Mouse (Mus musculus): Measurements from ENCODE around the gene Fam57b. TPM values are rescaled to one million over a fixed set of nuclear protein-coding genes. Genes with fewer than 3 reads are reported as not detected.

Fam57b gene
- total RNA-seq, 4 experiments from 2014 or later, result 57.3 to 67.6 (median 62.6) TPM

GRCm38 (mm10) chr7:126798127-126799049, 920 bp downstream of the Fam57b start:
- DNase-seq (ENCODE audit: low spot score in 2 of 2), result no peak

DNA sequence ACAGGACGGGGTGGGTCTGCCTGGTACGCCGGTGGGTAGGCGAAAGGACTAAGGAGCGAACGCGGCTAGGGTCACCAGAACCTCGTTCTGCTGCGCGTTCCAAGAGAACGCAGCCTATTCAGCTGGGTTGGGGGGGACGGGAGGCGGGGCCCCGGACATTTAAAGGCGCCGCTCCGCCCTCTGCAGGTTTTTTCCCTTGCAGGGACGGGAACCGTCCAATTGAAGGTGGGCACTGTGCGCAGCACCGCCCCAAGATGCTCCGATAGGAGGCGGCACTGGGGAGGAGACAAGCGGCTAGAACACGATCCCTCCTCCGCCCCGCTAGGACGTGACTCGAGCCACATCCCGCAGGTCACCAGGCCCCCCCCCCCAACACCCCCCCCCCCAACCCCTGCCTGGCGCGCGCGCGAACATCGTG, 1.6 kb downstream of the Fam57b start:
- peak; percentile 97 to 98 for DNase-seq (ENCODE audit: low spot score in 2 of 2)

DNA sequence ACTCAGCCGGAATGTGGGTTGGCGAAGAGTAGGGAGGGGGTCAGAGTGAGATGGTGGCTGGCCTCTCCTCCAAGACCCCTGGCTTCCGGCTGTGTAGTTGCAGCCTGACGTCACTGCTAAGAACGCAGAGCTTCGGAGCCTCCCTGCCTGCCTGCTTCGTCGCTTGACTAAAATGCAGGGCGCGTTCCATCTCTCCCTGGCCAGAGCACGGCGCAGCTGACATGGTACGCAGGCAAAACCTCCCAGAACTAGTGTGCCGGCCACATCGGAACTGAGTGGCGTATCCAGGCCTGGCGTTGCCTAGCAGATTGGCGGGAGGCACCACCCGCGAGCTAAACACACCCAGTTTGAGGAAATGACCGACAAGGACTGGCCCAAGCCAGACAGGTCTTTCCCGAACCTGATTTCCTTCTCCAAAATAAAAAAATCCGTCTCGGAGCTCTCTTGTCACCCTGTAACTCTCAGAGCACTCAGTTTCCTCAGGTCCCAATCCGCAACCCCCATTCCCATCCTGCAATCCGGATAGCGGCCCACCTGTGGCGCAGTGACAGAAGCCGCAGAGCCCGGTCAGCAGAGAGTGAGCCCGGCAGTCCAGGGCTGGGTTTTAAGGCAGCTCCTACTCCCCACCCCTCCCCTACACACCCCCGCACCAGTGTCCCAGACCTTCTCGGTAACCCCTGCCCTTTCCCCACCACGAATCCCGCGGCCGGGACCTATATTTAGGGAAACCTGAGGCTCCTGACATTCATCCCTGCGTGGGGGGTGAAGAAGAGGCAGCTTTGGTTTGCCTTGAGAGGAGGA, 2.2 kb downstream of the Fam57b start:
- peak in 1 of 2 experiments; percentile 87 for DNase-seq (ENCODE audit: low spot score in 2 of 2)

- DNase-seq (ENCODE audit: low spot score in 2 of 2), result no peak
Measured at GRCm38 (mm10) chr7:126800269-126801056, 3.0 kb downstream of the Fam57b start.

DNA sequence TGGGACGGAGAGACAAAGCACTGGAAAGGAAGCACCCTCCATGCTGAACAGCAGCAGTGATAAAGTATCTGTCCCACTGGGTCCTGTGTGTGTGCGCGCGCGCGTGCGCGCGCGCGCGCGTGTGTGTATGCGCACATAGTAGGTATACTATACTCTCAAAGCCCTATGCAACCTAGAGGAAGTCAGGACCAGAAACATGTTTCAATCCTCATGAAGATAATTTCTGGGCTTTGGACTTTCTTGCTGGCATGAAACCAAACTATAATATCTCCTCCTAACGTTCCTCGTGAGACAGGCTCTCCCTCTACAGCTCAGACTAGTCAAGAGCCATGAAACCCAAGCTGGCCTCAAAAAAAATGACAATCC, 3.6 kb downstream of the Fam57b start:
- DNase-seq (ENCODE audit: low spot score in 2 of 2), result no peak

DNA sequence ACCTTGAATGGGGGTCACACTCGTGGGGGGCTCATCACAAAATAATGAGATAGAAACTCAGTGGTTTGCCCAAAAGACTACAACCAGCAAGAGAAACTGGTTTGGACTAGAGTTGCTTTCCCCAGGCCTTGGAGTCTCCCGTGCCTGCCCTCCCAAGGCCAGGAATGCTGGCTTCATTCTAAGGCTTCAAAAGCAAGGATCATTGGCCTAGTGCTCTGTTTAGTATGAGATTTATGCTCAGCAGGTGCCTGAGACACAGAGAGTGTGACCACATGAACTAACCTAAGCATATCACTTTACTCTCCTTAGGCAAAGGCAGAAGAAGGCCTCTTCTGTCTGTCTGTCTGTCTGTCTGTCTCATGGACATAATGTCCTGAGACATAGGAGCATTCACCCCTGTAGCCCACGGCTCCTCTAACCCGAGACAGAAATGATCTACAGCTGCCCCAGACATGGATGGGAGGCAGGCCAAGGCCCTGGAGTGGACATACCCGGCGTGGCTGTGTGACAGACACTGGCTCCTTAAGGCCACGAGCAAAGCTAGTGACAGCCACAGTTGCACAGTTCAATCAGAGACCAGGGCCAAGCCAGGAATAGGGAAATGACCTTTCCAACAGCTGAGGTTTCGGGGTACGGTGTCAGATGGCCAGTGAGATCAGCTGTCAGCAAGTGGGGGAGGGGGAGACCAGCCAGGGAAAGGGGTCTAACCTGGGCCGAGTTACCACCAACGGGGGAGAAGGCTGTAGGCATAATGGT, 4.8 kb downstream of the Fam57b start:
- no peak for DNase-seq (ENCODE audit: low spot score in 2 of 2)

DNA sequence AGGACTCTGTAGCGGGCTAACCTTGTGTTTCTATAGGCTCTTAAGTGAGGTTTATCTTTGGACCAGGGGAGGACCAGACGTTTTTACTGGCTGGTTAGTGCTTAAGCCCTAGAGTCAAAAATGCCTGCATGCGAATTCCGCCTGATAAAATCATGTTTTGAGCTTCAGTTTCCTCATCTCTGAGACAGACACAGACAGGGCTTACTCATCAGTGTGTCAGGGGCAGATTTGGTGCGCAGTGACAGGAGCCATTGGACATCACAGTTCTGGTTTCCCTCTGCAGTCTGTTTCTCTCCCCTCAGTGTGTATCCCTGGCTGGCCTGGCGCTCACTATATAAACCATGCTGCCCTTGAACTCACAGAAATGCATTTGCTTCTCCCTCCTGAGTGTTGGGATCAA, 5.7 kb downstream of the Fam57b start:
- DNase-seq (ENCODE audit: low spot score in 2 of 2), result no peak

- no peak for DNase-seq (ENCODE audit: low spot score in 2 of 2)
Measured at GRCm38 (mm10) chr7:126803751-126804150, 6.3 kb downstream of the Fam57b start.

DNA sequence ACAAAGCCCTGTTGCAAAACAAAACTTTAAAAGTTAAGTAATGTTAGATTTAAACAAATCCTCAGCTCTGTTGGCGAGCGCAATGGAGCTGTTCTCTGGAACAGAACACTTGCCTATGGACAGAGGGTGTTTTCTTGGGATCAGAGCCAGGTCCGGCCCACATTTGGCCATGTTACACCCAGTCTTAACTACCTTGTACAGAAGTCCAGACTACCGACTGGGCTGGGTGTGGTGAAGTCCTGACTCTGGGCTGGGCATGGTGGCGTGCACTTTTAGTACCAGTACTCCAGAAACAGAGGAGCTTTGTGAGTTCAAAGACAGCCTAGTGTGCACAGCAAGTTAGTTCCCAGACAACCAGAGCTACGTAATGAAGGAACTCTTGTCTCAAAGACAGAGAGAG, 9.5 kb downstream of the Fam57b start:
- DNase-seq (ENCODE audit: low spot score in 2 of 2), result no peak

DNA sequence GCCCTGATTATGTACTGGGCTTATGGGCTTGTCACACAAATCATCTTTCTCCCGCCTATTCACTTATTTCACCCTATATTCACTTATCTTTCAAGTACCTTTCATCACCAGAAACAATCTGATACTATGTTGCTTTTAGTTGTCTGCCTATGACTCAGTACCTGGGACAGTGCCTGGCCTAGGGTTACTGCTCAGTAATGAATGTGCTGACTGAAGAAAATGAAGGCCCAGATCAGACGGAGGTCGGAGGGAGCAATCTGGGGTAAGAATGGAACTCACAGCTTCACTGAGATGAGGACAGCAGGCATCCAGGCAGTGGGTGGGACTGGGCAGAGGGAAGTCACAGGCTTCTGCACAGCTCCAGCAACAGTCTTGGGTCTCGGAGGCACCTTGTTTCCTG, 9.9 kb downstream of the Fam57b start:
- no peak for DNase-seq (ENCODE audit: low spot score in 2 of 2)

GRCm38 (mm10) chr7:126808703-126809455, 11.4 kb downstream of the Fam57b start:
- DNase-seq (ENCODE audit: low spot score in 2 of 2), result peak; percentile 88 to 93

DNA sequence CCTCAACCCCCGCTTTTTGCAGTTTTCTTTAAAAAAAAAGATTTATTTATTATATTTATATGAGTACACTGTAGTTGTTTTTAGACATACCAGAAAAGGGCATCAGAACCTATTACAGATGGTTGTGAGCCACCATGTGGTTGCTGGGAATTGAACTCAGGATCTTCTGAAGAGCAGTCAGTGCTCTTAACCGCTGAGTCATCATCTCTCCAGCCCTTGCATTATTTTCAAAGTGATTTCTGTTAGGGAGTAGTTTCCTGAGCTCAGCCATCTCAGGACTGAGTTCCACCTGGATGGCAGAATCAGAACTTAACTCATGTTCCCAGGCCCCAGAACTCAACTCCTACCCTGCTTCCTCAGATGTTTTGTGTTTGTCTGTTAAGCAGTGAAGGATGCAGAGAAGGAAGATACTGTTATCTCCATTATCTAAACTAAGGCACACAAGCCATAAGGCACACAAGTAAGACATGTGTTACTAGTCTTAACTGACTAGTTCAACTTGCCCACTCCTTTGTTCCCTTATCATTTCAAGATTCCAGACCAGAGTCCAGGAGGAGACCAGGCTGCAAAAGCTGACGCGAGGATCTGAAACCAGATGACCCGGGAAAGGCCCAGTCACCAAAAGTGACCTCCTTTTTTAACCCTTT, 12.4 kb downstream of the Fam57b start:
- DNase-seq (ENCODE audit: low spot score in 2 of 2), result no peak

DNA sequence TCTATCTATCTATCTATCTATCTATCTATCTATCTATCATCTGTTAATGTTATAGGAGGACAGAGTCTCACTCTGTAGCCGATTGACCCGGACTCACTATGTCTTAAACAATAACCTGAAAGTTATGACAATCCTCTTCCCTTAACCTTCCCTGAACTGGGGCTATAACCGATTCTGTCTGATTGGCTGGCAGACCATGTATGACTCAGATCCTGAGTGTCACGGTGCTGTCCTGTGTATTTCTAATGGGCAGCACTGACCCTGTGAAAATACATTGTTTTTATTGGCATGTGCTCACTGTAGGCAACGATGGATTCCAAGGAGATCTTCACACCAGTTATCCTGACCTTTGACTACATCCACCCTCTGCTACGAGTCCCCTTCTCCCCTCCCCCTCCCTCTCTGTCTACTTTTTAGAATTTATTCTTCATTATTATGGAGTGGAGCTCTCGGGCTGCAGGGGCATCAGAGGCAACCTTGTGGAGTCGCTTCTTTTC, 18.3 kb downstream of the Fam57b start:
- no peak for DNase-seq (ENCODE audit: low spot score in 2 of 2)

GRCm38 (mm10) chr7:126816494-126816893, 19.0 kb downstream of the Fam57b start:
- no peak for DNase-seq (ENCODE audit: low spot score in 2 of 2)

- DNase-seq (ENCODE audit: low spot score in 2 of 2), result no peak
Measured at GRCm38 (mm10) chr7:126817595-126817994, 20.1 kb downstream of the Fam57b start.

DNA sequence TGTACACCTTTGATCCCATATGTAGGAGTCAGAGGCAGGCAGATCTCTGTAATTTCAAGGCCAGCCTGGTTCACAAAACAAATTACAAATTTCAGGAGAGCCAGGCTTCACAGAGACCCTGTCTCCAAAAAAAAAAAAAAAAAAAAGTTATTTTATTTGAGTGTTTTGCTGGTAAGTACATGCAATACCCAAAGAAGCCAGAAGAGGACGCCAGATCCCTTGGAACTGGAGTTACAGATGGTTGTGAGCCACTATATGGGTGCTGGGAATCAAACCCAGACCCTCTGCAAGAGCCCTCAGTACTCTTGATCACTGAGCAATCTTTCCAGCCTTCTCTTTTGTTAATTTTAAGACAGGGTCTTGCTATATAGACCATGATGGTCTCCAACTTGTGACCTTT, 21.4 kb downstream of the Fam57b start:
- no peak for DNase-seq (ENCODE audit: low spot score in 2 of 2)

DNA sequence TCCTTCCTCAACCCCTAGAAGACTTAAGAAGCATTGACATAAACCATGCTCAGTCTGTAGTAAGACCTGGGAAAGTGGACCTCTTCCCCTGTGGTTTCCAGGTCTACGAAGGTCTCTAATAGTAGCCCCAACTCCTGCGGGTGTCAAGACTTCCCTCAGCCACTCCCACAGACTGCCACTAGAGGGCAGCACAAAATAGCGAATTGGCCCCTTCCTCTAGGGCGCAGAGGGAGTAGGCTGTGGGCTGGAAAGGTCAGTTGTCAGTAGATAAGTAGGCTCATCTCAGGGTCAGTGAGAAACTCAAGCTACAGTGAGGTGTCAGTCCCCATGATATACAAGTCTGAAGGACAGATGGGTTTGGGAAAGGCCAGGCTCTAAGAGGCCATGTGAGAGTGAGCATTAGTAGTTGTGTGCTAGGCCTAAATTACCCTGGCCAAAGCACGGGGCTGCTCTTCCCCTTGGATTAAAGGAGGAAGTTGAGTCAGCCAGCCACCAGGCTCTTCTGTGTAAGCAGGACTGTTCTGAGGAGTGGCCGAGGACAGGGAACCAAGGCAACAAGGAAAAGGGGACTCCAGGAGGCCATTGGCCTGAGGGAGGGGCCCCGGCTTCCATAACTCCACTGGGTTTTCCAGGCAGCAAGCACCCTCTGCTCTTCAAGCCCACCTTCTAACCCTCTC, 24.5 kb downstream of the Fam57b start:
- peak in 1 of 2 experiments; percentile 76 for DNase-seq (ENCODE audit: low spot score in 2 of 2)

GRCm38 (mm10) chr7:126822741-126823140, 25.3 kb downstream of the Fam57b start:
- DNase-seq (ENCODE audit: low spot score in 2 of 2), result no peak

DNA sequence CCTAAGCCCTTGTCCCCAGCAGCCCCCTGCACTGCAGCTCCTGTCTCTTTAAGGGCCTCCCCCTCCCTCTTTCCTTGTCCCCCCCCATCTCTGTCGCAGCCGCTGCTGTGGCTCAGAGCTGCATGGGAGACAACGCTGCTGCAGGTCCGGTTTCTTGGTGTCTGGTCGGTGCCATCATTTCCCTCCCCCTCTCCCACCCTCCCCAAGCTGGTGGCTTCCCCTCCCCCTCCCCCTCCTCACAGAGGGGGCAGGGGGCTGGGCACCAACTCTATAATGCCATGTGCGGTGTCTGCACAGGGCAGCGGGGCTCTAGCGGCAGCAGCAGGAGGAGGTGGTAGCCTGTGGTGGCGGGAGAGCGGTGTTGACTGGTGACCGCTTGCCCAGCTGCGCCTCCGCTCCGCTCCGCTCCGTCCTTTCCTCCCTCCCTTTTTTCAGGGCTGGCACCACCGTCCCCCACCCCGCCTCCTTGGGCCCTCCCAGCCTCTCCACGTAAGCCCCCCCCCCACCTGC, 25.8 kb downstream of the Fam57b start:
- no peak for DNase-seq (ENCODE audit: low spot score in 2 of 2)

Data from layer of hippocampus, adult 8-10 months (tissue).